Comparison of ENCODE assay signal across 18 mouse cellular contexts in the genomic region with DNA sequence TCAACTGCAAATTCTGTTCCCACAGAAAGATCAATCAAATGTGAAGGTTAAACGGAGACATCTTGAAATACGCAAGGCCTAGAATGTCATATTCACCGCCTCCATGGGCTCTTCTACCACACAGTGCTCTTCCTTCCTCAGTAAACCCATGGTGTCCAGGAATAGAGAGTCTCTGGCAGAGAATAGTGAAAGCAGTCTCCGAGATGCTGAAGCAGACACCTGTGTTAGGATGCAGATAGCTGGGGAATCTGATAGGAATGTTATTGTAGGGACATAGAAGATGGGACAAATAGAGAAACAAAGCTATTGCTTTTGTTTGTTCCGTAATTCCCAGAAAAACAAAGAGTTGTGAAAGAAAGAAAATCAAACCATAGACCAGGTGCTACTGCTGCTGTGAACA.
"Had no signal": no experiment of that assay in that cellular context is flagged by ENCODE, and none has a peak within 500 bp of the region (broad histone marks: within the 10 kb centered on the region; RNA-seq: fewer than 3 reads in every experiment).

No protein-coding gene starts in this region.

- DNase-seq: lung, adult 18-20 months; lung, embryonic 14.5 days; lung, postnatal 10 days; lung, postnatal 4 days; retina, postnatal 1 day; right cerebral cortex, adult 18-20 months; right cerebral cortex, postnatal 25 days; right cerebral cortex, postnatal 4 days; spleen, adult 18-20 months; thymus, adult 18-20 months; thymus, postnatal 14 days; thymus, postnatal 36 days had no signal

- ATAC-seq: midbrain, embryonic 13.5 days; midbrain, embryonic 15.5 days had no signal

- H3K27ac ChIP-seq: midbrain, embryonic 10.5 days; midbrain, embryonic 13.5 days; midbrain, embryonic 15.5 days; neural tube, embryonic 13.5 days; neural tube, embryonic 15.5 days had no signal

- H3K4me2 ChIP-seq: lung, embryonic 14.5 days; midbrain, embryonic 13.5 days; midbrain, embryonic 15.5 days; neural tube, embryonic 13.5 days; neural tube, embryonic 15.5 days had no signal

- H3K36me3 ChIP-seq: midbrain, embryonic 10.5 days; midbrain, embryonic 13.5 days; midbrain, embryonic 15.5 days; neural tube, embryonic 13.5 days; neural tube, embryonic 15.5 days had no signal

- H3K9ac ChIP-seq: lung, embryonic 14.5 days; midbrain, embryonic 13.5 days; midbrain, embryonic 15.5 days; neural tube, embryonic 13.5 days; neural tube, embryonic 15.5 days had no signal

- H3K27me3 ChIP-seq: midbrain, embryonic 15.5 days; neural tube, embryonic 13.5 days; neural tube, embryonic 15.5 days had no signal

- H3K4me3 ChIP-seq: midbrain, embryonic 10.5 days; midbrain, embryonic 13.5 days; midbrain, embryonic 15.5 days; myocyte; neural tube, embryonic 13.5 days; neural tube, embryonic 15.5 days had no signal

- H3K9me3 ChIP-seq: midbrain, embryonic 10.5 days; midbrain, embryonic 13.5 days; midbrain, embryonic 15.5 days; neural tube, embryonic 13.5 days; neural tube, embryonic 15.5 days had no signal
